Mouse (Mus musculus): ENCODE data around the gene Chrne. TPM values are rescaled to one million over a fixed set of nuclear protein-coding genes. Genes with fewer than 3 reads are reported as not detected.

Chrne gene
- total and polyA plus RNA-seq, 2 experiments from 2014 or later = 0.59 to 4.5 TPM

- Histone ChIP-seq H3K9ac (replicated peaks; ENCODE audit: low read length) (no peak overlapping the region), H3K27me3 (ENCODE audit: insufficient read depth, low read length) (no peaks in the 10 kb centered on the region), H3K9me3 (ENCODE audit: low read length) (no peaks in the 10 kb centered on the region), H3K27ac (no peak overlapping the region), H3K36me3 (ENCODE audit: insufficient read depth, low read length) (peaks cover 65% of the 10 kb centered on the region), H3K4me1 (ENCODE audit: insufficient read depth, low read length) (no peaks in the 10 kb centered on the region), H3K4me2 (ENCODE audit: low read depth, low read length) (no peak overlapping the region), H3K4me3 (ENCODE audit: low read length) (no peak overlapping the region)
- ATAC-seq (peak; percentile 62), DNase-seq (ENCODE audit: low spot score) (peak; percentile 88)
- peak; percentile 97 for TF ChIP-seq CTCF (IDR thresholded peaks at IDR 0.05; ENCODE audit: low read depth)
- 50% methylated on average over 14 of the region's 14 CpGs for WGBS
These were observed 13.9 kb downstream of the Chrne start for GRCm38 (mm10) chr11:70605024-70605566.

DNA sequence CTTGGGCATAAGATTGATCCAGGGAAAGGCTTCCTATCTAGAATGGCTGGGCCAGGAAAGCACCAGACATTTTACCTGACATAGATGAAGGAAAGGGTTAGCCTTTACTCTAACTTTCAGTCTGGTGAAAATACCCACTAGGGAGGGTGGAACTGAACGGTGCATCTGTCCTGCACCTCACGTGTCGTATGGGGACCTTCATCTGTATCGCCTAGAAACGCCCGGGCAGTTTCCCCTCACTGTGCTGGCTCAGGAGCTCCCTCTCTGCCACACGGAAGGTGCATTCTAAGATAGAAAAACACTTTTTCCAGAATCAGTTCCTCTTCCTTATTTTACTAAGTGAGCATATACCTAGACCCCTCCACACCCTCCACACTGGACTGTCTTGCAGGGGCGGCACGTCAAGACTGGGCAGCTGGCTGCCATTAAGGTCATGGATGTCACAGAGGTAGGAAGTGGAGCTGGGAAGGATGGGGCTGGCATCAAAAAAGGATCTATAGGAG is 20.5 kb downstream of the Chrne start:
- no peaks in the 10 kb centered on the region for H3K4me1 ChIP-seq (ENCODE audit: insufficient read depth, low read length)
- no peak for ATAC-seq
- no peaks in the 10 kb centered on the region for H3K9me3 ChIP-seq (ENCODE audit: low read length)
- H3K36me3 ChIP-seq (ENCODE audit: insufficient read depth, low read length) = peaks cover 31% of the 10 kb centered on the region
- no peak for TF ChIP-seq CTCF (IDR thresholded peaks at IDR 0.05; ENCODE audit: low read depth)
- H3K4me3 ChIP-seq (ENCODE audit: low read length) = no peak overlapping the region
- no peak overlapping the region for H3K9ac ChIP-seq (replicated peaks; ENCODE audit: low read length)
- H3K27ac ChIP-seq = no peak overlapping the region
- DNase-seq (ENCODE audit: low spot score) = no peak
- H3K4me2 ChIP-seq (ENCODE audit: low read depth, low read length) = no peak overlapping the region
- 82% methylated on average over 9 of the region's 9 CpGs for WGBS
- no peaks in the 10 kb centered on the region for H3K27me3 ChIP-seq (ENCODE audit: insufficient read depth, low read length)

GRCm38 (mm10) chr11:70597301-70597700 is 21.7 kb downstream of the Chrne start:
- Histone ChIP-seq H3K27ac (no peak overlapping the region), H3K4me2 (ENCODE audit: low read depth, low read length) (no peak overlapping the region), H3K9me3 (ENCODE audit: low read length) (no peaks in the 10 kb centered on the region), H3K4me3 (ENCODE audit: low read length) (no peak overlapping the region), H3K9ac (replicated peaks; ENCODE audit: low read length) (no peak overlapping the region), H3K36me3 (ENCODE audit: insufficient read depth, low read length) (peaks cover 27% of the 10 kb centered on the region), H3K27me3 (ENCODE audit: insufficient read depth, low read length) (no peaks in the 10 kb centered on the region), H3K4me1 (ENCODE audit: insufficient read depth, low read length) (no peaks in the 10 kb centered on the region)
- no peak for TF ChIP-seq CTCF (IDR thresholded peaks at IDR 0.05; ENCODE audit: low read depth)
- ATAC-seq (no peak), DNase-seq (ENCODE audit: low spot score) (no peak)
- 82% methylated on average over 6 of the region's 6 CpGs for WGBS

GRCm38 (mm10) chr11:70596094-70596493 is 22.9 kb downstream of the Chrne start:
- H3K9ac ChIP-seq (replicated peaks; ENCODE audit: low read length) = no peak overlapping the region
- DNase-seq (ENCODE audit: low spot score) = peak; percentile 22
- ATAC-seq = peak; percentile 29; the same call in 1 of the 2 replicates
- 28% methylated on average over 4 of the region's 4 CpGs for WGBS
- H3K27ac ChIP-seq = peak overlapping the region; percentile 2; the same call in 1 of the 2 replicates
- H3K4me3 ChIP-seq (ENCODE audit: low read length) = no peak overlapping the region
- no peak for TF ChIP-seq CTCF (IDR thresholded peaks at IDR 0.05; ENCODE audit: low read depth)
- H3K4me2 ChIP-seq (ENCODE audit: low read depth, low read length) = no peak overlapping the region
- no peaks in the 10 kb centered on the region for H3K27me3 ChIP-seq (ENCODE audit: insufficient read depth, low read length)
- H3K4me1 ChIP-seq (ENCODE audit: insufficient read depth, low read length) = no peaks in the 10 kb centered on the region
- no peaks in the 10 kb centered on the region for H3K9me3 ChIP-seq (ENCODE audit: low read length)
- peaks cover 16% of the 10 kb centered on the region; the same call in 1 of the 2 replicates for H3K36me3 ChIP-seq (ENCODE audit: insufficient read depth, low read length)

- Histone ChIP-seq H3K4me3 (ENCODE audit: low read length) (no peak overlapping the region), H3K27ac (peak overlapping the region; percentile 2; the same call in 1 of the 2 replicates), H3K36me3 (ENCODE audit: insufficient read depth, low read length) (peaks cover 16% of the 10 kb centered on the region; the same call in 1 of the 2 replicates), H3K4me2 (ENCODE audit: low read depth, low read length) (no peak overlapping the region), H3K27me3 (ENCODE audit: insufficient read depth, low read length) (no peaks in the 10 kb centered on the region), H3K9me3 (ENCODE audit: low read length) (no peaks in the 10 kb centered on the region), H3K4me1 (ENCODE audit: insufficient read depth, low read length) (no peaks in the 10 kb centered on the region), H3K9ac (replicated peaks; ENCODE audit: low read length) (no peak overlapping the region)
- no peak for TF ChIP-seq CTCF (IDR thresholded peaks at IDR 0.05; ENCODE audit: low read depth)
- 69% methylated on average over 2 of the region's 2 CpGs for WGBS
- ATAC-seq (no peak), DNase-seq (ENCODE audit: low spot score) (no peak)
These were observed 23.4 kb downstream of the Chrne start for GRCm38 (mm10) chr11:70595638-70596037.

- peaks cover 12% of the 10 kb centered on the region; the same call in 1 of the 2 replicates for H3K36me3 ChIP-seq (ENCODE audit: insufficient read depth, low read length)
- DNase-seq (ENCODE audit: low spot score) (no peak), ATAC-seq (no peak)
- 80% methylated on average over 15 of the region's 15 CpGs for WGBS
- no peak overlapping the region for H3K27ac ChIP-seq
- no peak for TF ChIP-seq CTCF (IDR thresholded peaks at IDR 0.05; ENCODE audit: low read depth)
- H3K4me2 ChIP-seq (ENCODE audit: low read depth, low read length) = no peak overlapping the region
- no peaks in the 10 kb centered on the region for H3K27me3 ChIP-seq (ENCODE audit: insufficient read depth, low read length)
- H3K9ac ChIP-seq (replicated peaks; ENCODE audit: low read length) = no peak overlapping the region
- H3K9me3 ChIP-seq (ENCODE audit: low read length) = no peaks in the 10 kb centered on the region
- H3K4me1 ChIP-seq (ENCODE audit: insufficient read depth, low read length) = no peaks in the 10 kb centered on the region
- no peak overlapping the region for H3K4me3 ChIP-seq (ENCODE audit: low read length)
These were observed 24.6 kb downstream of the Chrne start for GRCm38 (mm10) chr11:70594253-70594989.

DNA sequence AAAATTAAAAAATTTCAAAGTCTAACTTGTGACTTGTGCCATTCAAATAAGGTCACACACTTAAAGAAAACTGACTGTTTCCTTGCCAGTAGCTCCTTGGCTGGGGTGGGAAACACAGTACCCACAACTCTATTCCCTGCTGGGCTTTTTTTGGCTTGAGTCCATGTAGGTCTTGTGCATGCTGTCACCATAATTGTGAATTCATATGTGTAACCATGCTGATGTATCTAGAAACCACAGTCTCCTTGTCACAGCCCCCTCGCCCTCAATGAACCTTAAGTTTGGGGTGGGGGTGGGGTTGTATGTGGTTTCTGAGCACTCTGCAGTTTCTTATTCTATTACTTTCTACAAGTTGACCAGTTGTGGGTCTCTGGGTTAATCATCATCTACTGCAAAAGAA is 27.3 kb downstream of the Chrne start:
- Histone ChIP-seq H3K9me3 (ENCODE audit: low read length) (no peaks in the 10 kb centered on the region), H3K36me3 (ENCODE audit: insufficient read depth, low read length) (no peaks in the 10 kb centered on the region), H3K4me1 (ENCODE audit: insufficient read depth, low read length) (no peaks in the 10 kb centered on the region), H3K27ac (no peak overlapping the region), H3K9ac (replicated peaks; ENCODE audit: low read length) (no peak overlapping the region), H3K4me3 (ENCODE audit: low read length) (no peak overlapping the region), H3K27me3 (ENCODE audit: insufficient read depth, low read length) (no peaks in the 10 kb centered on the region), H3K4me2 (ENCODE audit: low read depth, low read length) (no peak overlapping the region)
- 62% methylated on average over 1 of the region's 1 CpGs for WGBS
- DNase-seq (ENCODE audit: low spot score) = peak; percentile 54
- no peak for TF ChIP-seq CTCF (IDR thresholded peaks at IDR 0.05; ENCODE audit: low read depth)
- ATAC-seq = no peak

All from hindbrain, postnatal 0 days (tissue).